Mouse (Mus musculus) lung, postnatal 0 days (tissue): Measurements from ENCODE around the gene Ppp3ca. TPM values are rescaled to one million over a fixed set of nuclear protein-coding genes. Genes with fewer than 3 reads are reported as not detected.
A peak's percentile ranks its signal among the peaks of the same experiment; 100 is the strongest.

ENCODE experiments used
- ATAC-seq: fragments of 200-750 bp; cut with Nextera tagmentation; 2 replicates; pipeline ENCODE4 v1.8.0; 2017; ENCODE audit warnings: moderate library complexity
- DNase-seq: peaks from one replicate; pipeline ENCODE4 v3.0.0-alpha.2; 2016; ENCODE audit warnings: low spot score
- H3K27ac ChIP-seq: fragments of 300-500 bp; sonication (generic); 2 replicates; pipeline ENCODE4 v1.5.1; 2014; ENCODE audit warnings: antibody characterized with exemption, mild to moderate bottlenecking, low read length, mixed read lengths
- H3K27me3 ChIP-seq: fragments of 300-500 bp; sonication (generic); replicated peaks from 2 replicates; pipeline ENCODE4 v1.6.1; 2014; ENCODE audit warnings: low read length, mixed read lengths; ENCODE audit not compliant: insufficient read depth
- H3K36me3 ChIP-seq: fragments of 300-500 bp; sonication (generic); 2 replicates; pipeline ENCODE4 v1.6.1; 2014; ENCODE audit warnings: low read length, mixed read lengths; ENCODE audit not compliant: insufficient read depth
- H3K4me1 ChIP-seq: fragments of 300-500 bp; sonication (generic); 2 replicates; pipeline ENCODE4 v1.6.1; 2014; ENCODE audit warnings: antibody characterized with exemption, low read depth, low read length, mixed read lengths; ENCODE audit not compliant: insufficient read depth
- H3K4me2 ChIP-seq: fragments of 300-500 bp; sonication (generic); replicated peaks from 2 replicates; pipeline ENCODE4 v1.6.1; 2014; ENCODE audit warnings: low read depth, mild to moderate bottlenecking, low read length, moderate library complexity, mixed read lengths
- H3K4me3 ChIP-seq: fragments of 300-500 bp; sonication (generic); 2 replicates; pipeline ENCODE4 v1.5.1; 2014; ENCODE audit warnings: low read depth, low read length
- H3K9ac ChIP-seq: fragments of 300-500 bp; sonication (generic); replicated peaks from 2 replicates; pipeline ENCODE4 v1.6.1; 2014; ENCODE audit warnings: low read depth, mild to moderate bottlenecking
- H3K9me3 ChIP-seq: fragments of 300-500 bp; sonication (generic); 2 replicates; pipeline ENCODE4 v1.6.1; 2016; ENCODE audit warnings: low read length, mixed read lengths
- CTCF ChIP-seq: IDR thresholded peaks from 2 replicates; pipeline ENCODE4 v1.5.1; 2016; ENCODE audit warnings: antibody characterized with exemption, mild to moderate bottlenecking
- EP300 ChIP-seq: IDR thresholded peaks from 2 replicates; pipeline ENCODE4 v1.6.1; 2016; ENCODE audit warnings: antibody characterized with exemption, mild to moderate bottlenecking, control low read depth
- WGBS: fragments of 180-500 bp; shearing (Covaris S2); extraction: QIAGEN DNeasy Blood & Tissue Kit; methylation state at CpG from one replicate; pipeline ENCODE4 v1.1.7; 2014; 5-methylcytosine and 5-hydroxymethylcytosine counted together
- polyA plus RNA-seq: library from polyadenylated mRNA; unstranded; fragments of >200 nt; fragmentation: Nextera tagmentation; extraction: Ambion mirVana; gene quantifications from 2 replicates; pipeline ENCODE4 v1.2.1, GENCODE M21; 2015

Gene Ppp3ca
- polyA plus RNA-seq, 1 experiment from 2014 or later, result 105 TPM

DNA sequence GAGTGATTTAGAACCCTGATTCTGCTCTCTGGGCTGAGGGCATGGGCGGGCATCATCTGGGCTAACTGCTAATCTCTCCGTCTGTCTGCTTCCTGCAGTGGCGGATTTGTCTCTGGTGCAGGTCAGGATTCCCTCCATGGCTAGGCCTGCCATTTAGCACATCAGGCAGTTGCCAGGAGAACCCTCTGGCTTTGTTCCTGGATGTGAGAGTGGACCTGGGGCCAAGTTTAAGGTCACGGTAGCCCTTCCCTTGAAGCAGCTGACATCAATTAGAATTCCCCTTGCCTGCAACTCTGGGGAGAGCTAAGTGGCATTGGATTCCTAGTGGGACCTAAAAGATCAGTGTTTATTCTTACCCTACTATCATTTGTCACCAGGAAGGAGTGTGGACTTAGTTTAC lies 132.7 kb downstream of the Ppp3ca start:
- no peaks in the 10 kb centered on the region for H3K9me3 ChIP-seq
- no peak overlapping the region for H3K9ac ChIP-seq
- no peak for DNase-seq
- no peaks in the 10 kb centered on the region for H3K4me1 ChIP-seq
- H3K27ac ChIP-seq, result no peak overlapping the region
- TF ChIP-seq EP300, result no peak
- TF ChIP-seq CTCF, result no peak
- H3K27me3 ChIP-seq, result no peaks in the 10 kb centered on the region
- H3K36me3 ChIP-seq, result no peaks in the 10 kb centered on the region
- no peak overlapping the region for H3K4me3 ChIP-seq
- ATAC-seq, result no peak
- no peak overlapping the region for H3K4me2 ChIP-seq
- 94% methylated on average over 4 of the region's 4 CpGs for WGBS

DNA sequence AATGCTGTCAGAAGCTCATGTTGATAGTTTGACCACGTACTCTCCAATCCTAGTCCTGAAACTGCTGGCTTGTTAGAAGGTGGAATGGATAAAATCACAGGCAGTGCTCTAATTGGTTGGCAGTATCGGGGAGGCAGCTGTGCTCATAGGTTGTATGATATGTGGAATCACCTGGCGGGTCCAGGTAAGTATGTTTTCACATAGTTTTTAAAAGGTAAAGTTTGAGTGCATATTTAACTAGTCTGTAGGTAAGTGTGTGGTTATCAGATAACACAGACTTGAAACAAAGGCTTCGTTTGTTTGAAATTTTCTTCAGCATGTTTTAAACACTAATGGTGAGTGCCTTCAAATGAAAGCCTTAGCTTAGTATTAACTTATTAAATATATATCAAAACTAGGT lies 136.0 kb downstream of the Ppp3ca start:
- peak; percentile 71 for DNase-seq
- Histone ChIP-seq H3K27me3 (no peaks in the 10 kb centered on the region), H3K4me3 (no peak overlapping the region), H3K4me1 (no peaks in the 10 kb centered on the region), H3K27ac (no peak overlapping the region), H3K9me3 (no peaks in the 10 kb centered on the region), H3K36me3 (no peaks in the 10 kb centered on the region), H3K4me2 (no peak overlapping the region), H3K9ac (no peak overlapping the region)
- peak; percentile 63 for TF ChIP-seq EP300
- TF ChIP-seq CTCF, result no peak
- WGBS, result 59% methylated on average over 4 of the region's 4 CpGs
- ATAC-seq, result peak; percentile 84

DNA sequence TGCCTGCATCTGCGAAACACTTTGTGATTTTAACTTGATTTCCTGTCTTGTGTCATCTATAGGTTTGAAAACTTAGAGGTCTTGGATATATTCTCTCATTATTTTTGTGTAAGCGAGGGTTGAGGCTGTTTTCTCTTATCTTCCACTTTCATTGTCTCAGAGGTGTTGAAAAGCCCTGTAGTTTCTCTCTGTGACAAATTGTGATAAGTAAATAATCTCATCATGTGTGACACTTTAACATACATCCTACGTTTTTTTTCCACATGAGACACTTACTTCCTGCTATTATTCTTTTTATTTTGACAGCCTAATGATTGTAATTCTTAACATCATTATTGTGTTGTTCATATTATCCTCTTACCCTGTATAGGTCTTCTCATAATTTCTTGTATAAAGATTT lies 140.3 kb downstream of the Ppp3ca start:
- Histone ChIP-seq H3K4me1 (no peaks in the 10 kb centered on the region), H3K9me3 (no peaks in the 10 kb centered on the region), H3K36me3 (no peaks in the 10 kb centered on the region), H3K4me2 (no peak overlapping the region), H3K4me3 (no peak overlapping the region), H3K27ac (no peak overlapping the region), H3K9ac (no peak overlapping the region), H3K27me3 (no peaks in the 10 kb centered on the region)
- ATAC-seq (no peak), DNase-seq (no peak)
- WGBS, result 57% methylated on average over 3 of the region's 3 CpGs
- TF ChIP-seq CTCF (no peak), EP300 (no peak)

DNA sequence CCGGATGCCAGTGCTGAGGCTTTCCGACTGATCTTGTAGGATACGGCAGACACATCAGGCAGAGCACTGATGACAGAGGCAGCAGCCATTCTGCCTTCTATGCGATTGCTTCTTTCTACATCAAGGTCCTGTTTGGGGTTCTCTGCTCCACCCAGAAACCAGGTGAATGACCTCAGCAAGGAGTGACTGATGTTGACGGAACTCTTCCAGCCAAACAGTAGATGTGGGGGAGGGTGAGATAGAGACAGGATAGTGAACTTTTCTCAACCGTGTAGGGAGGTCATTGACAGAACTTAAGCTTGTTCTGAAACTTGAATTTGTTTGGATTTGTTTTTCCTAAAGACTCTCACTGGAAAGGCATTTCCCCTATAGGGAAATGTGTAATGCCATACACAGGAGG lies 142.2 kb downstream of the Ppp3ca start:
- Histone ChIP-seq H3K9ac (no peak overlapping the region), H3K27ac (no peak overlapping the region), H3K27me3 (no peaks in the 10 kb centered on the region), H3K9me3 (no peaks in the 10 kb centered on the region), H3K4me1 (no peaks in the 10 kb centered on the region), H3K36me3 (no peaks in the 10 kb centered on the region), H3K4me3 (no peak overlapping the region), H3K4me2 (no peak overlapping the region)
- no peak for DNase-seq
- no peak for TF ChIP-seq CTCF
- WGBS, result 64% methylated on average over 6 of the region's 6 CpGs
- no peak for ATAC-seq

DNA sequence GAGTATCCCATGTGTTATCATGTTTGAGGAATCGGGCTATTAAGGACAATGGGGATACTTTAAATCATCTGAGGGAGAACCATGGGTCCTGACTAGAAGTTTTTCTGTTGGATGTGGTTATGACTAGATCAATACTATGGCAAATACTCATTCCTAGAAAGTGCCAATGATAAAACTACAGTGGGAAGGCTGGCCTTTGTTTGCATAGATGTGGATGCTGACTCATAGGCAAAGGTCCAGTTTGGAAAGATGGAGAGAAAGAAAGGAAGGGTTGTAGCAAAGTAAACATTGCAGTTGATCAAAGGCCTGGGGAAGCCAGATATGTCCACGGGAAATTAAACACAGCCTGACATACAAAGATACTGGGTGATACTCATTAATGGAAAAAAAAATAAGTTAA lies 142.9 kb downstream of the Ppp3ca start:
- H3K4me3 ChIP-seq, result no peak overlapping the region
- DNase-seq (no peak), ATAC-seq (no peak)
- H3K4me2 ChIP-seq, result no peak overlapping the region
- H3K4me1 ChIP-seq, result no peaks in the 10 kb centered on the region
- WGBS, result 49% methylated on average over 2 of the region's 2 CpGs
- no peaks in the 10 kb centered on the region for H3K9me3 ChIP-seq
- no peaks in the 10 kb centered on the region for H3K27me3 ChIP-seq
- no peaks in the 10 kb centered on the region for H3K36me3 ChIP-seq
- no peak overlapping the region for H3K9ac ChIP-seq
- no peak for TF ChIP-seq CTCF
- TF ChIP-seq EP300, result 0 out of 2 replicates have a peak, but pooled peaks have one; percentile 12
- no peak overlapping the region for H3K27ac ChIP-seq

DNA sequence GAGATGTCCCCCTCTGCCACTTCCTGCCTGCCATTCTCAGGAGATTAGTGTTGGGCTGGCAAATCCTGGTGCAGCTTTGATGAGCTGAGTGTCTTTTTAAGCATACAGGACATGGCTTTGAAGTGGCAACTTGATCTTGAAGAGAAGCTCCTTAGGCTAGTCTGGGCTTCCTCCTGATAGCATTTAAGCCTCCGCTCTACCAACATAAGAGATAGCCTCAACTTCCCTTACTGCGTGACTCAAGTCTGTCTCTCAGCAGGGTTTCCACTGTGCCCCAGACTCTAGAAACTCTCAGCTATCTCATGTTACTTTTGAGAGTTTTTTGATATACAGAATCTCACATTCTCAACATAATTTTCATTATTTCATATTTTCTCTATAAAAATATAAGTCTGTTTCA lies 144.0 kb downstream of the Ppp3ca start:
- ATAC-seq, result no peak
- Histone ChIP-seq H3K4me1 (no peaks in the 10 kb centered on the region), H3K4me3 (no peak overlapping the region), H3K9me3 (no peaks in the 10 kb centered on the region), H3K36me3 (no peaks in the 10 kb centered on the region), H3K9ac (no peak overlapping the region), H3K4me2 (no peak overlapping the region), H3K27ac (no peak overlapping the region), H3K27me3 (no peaks in the 10 kb centered on the region)
- TF ChIP-seq EP300 (no peak), CTCF (no peak)
- WGBS, result 90% methylated on average over 2 of the region's 2 CpGs
- DNase-seq, result no peak

DNA sequence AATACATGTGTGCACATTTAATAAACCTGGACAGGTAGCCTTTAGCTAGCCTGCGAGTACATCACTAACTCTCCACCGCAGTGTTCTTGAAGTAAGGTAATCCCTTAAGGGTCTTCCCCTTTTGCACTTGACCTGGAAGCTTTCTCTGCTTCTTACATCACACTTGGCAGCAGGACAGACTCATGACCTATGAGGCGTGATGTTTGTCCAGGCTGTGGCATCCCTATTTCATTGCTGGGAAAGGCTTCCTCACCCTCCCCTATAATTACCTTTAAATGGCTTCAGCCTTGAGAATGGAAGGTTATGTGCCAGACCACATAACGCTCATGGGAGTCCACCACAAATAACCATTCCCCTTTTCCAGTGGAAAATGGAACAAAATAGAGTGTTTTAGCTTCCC lies 145.0 kb downstream of the Ppp3ca start:
- DNase-seq (no peak), ATAC-seq (no peak)
- Histone ChIP-seq H3K9ac (no peak overlapping the region), H3K36me3 (no peaks in the 10 kb centered on the region), H3K4me2 (no peak overlapping the region), H3K27me3 (no peaks in the 10 kb centered on the region), H3K27ac (no peak overlapping the region), H3K4me1 (no peaks in the 10 kb centered on the region), H3K4me3 (no peak overlapping the region), H3K9me3 (no peaks in the 10 kb centered on the region)
- 79% methylated on average over 4 of the region's 4 CpGs for WGBS
- TF ChIP-seq EP300 (no peak), CTCF (no peak)
